Mouse (Mus musculus) liver, embryonic 14.5 days (tissue): ENCODE measurements around the gene Klhdc7b.

Experiments used
- CTCF ChIP-seq: IDR thresholded peaks from 2 replicates; pipeline ENCODE4 v1.5.1; 2016; ENCODE audit warnings: antibody characterized with exemption, low read depth, control low read depth
- EP300 ChIP-seq: IDR thresholded peaks from 2 replicates; pipeline ENCODE4 v1.6.1; 2016; ENCODE audit warnings: antibody characterized with exemption, low read depth

DNA sequence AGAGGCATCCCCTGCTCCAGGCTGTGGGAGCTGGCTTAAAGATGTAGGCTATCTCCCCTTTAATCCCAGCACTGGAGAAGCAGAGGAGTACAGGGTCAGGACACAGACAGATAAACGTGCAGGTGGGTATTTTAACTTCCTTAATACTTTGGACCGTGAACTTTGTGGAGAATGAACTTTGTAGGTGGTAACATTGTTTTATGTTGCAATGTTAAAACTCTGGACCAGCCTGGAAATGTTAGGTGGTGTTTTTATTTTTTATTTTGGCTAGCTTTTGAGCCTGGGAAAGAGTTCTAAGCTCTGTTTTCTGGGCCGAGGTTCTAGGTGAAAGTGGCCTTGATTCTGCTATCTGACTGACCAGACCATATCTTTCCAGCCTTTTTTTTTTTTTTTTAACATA, 46.6 kb downstream of the Klhdc7b start:
- TF ChIP-seq CTCF (no peak), EP300 (no peak)
